Mouse (Mus musculus) liver, adult 2 months (tissue): Measurements from ENCODE around the gene Dnajc16.

Experiments
- CTCF ChIP-seq: fragments of 200-500 bp; IDR thresholded peaks from 2 replicates; pipeline ENCODE4 v1.5.1; 2011; ENCODE audit warnings: low read depth, low read length, control low read depth
- POLR2A ChIP-seq: fragments of 200-500 bp; IDR thresholded peaks from 2 replicates; pipeline ENCODE4 v1.6.1; 2011; ENCODE audit warnings: low read length, control low read depth; ENCODE audit not compliant: insufficient read depth; ENCODE audit errors: extremely low read depth

DNA sequence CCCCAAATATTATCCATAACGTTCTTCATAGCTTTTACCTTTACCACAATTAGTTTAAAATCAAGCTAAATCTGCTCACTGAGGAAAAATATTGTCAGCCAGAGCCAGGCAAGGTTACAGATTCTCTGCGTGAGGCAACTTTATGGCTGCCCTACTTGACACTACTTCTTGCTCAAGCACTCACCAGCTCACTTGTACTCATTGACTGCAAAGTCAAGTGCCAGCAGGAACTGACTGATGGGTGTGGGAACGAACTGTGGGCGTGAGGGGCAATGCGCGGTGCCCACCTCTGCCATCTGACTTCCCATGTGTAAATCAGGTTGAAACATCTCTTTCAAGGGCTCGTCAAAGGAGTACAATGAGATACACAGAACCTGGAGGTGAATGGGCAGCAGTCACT is 3.3 kb downstream of the Dnajc16 start:
- no peak for TF ChIP-seq POLR2A
- no peak for TF ChIP-seq CTCF
